Mouse (Mus musculus) liver, postnatal 0 days (tissue): ENCODE measurements around the gene Txnip.

ENCODE experiments used
- CTCF ChIP-seq: sonication (generic); IDR thresholded peaks from 2 replicates; pipeline ENCODE4 v1.5.1; 2016; ENCODE audit warnings: antibody characterized with exemption, low read depth
- EP300 ChIP-seq: IDR thresholded peaks from 2 replicates; pipeline ENCODE4 v1.6.1; 2016; ENCODE audit warnings: antibody characterized with exemption, low read depth, mild to moderate bottlenecking

- no peak for TF ChIP-seq CTCF
- TF ChIP-seq EP300: no peak
Measured at GRCm38 (mm10) chr3:96566661-96567450, 9.1 kb downstream of the Txnip start.
